Mouse (Mus musculus): ENCODE measurements around the gene Adra1d.

Gene Adra1d

GRCm38 (mm10) chr2:131561891-131562585 lies at the start of gene Adra1d:
Gene Adra1d (minus strand): TSS chr2:131562283.
- in situ Hi-C loops (cut with MboI) = no loop called here

GRCm38 (mm10) chr2:131601881-131602280 lies 39.8 kb upstream of the Adra1d start:
- in situ Hi-C loops (cut with MboI) = no loop called here

GRCm38 (mm10) chr2:131594871-131595270 lies 32.8 kb upstream of the Adra1d start:
- in situ Hi-C loops (cut with MboI) = no loop called here

GRCm38 (mm10) chr2:131587521-131587920 lies 25.4 kb upstream of the Adra1d start:
- in situ Hi-C loops (cut with MboI) = no loop called here

- in situ Hi-C loops (cut with MboI) = no loop called here
These were observed 19.4 kb upstream of the Adra1d start for GRCm38 (mm10) chr2:131581506-131581905.

- in situ Hi-C loops (cut with MboI) = no loop called here
These were observed 571 bp upstream of the Adra1d start for GRCm38 (mm10) chr2:131562586-131563122.

DNA sequence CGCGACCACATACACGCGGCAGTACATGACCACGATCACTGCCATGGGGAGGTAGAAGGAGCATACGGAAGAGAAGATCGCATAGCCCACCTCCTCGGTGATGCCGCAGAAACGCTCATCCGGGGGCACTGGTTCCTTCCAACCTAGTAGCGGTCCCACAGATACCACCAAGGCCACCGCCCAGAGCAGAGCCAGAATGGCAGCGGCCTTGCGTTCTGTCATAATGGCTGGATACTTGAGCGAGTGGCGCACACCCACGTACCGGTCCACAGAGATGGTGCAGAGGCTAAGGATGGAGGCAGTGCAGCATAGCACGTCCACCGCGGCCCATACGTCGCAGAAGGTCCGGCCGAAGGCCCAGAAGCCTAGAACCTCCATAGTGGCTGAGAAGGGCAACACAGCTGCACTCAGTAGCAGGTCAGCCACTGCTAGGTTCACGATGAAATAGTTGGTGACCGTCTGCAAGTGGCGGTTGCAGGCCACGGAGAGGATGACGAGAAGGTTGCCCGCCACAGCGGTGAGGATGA lies 676 bp downstream of the Adra1d start:
- in situ Hi-C loops (cut with MboI) = no loop called here

DNA sequence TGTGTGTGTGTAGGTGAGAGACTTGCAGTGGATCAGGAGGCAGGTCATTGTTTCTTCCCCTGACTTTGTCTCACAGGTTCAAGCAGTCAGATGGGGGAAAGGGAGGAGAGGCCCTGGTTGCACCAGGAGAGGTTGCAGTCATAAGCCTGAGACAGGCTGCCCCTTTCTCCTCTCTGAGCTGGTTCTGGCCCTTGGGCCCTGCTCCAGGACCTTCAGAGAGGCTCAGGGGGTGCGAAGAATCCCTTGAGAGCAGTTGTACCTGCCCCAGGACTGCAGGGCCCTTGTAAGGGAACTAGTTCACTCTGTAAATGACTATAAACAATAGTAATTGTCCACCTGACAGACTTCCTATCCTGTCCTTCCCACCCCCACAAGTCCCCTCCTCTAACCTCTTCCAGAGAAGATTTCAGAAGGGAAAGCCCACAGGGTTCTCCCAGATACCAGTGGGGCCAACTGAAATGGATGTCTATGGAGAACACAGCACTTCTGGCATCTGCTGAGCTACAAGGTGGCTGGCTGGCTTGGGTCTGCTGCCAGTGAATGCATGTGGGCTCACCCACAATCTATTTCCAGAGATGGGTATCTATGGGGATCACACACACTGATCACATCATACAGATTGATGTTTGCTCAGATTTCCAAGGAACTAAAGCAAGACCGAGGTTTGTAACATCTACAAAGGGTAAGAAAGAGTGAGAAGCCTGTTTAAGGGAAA lies 1.7 kb downstream of the Adra1d start:
- in situ Hi-C loops (cut with MboI) = no loop called here

DNA sequence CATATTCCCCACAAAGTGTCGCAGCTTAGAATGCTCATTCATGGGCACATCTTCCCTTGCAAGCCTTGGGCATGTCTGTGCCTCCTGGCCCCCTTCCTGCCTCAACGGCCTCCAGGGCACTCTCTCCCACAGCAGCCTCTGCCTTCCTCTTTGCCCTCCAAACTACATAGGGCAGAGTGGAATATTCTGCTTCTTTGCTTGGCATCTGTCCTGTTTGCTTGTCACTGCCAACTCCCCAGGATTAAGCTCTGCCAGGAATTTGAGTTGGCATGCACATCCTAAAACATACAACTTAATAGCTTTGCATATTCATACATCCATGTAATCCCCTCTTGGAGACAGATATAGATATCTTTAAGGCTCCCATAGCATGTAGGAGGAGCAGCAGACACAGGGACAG lies 4.2 kb downstream of the Adra1d start:
- in situ Hi-C loops (cut with MboI) = no loop called here

GRCm38 (mm10) chr2:131552736-131553400 lies 9.2 kb downstream of the Adra1d start:
- in situ Hi-C loops (cut with MboI) = no loop called here

GRCm38 (mm10) chr2:131551701-131552620 lies 10.1 kb downstream of the Adra1d start:
- in situ Hi-C loops (cut with MboI) = no loop called here

GRCm38 (mm10) chr2:131550906-131551305 lies 11.2 kb downstream of the Adra1d start:
- in situ Hi-C loops (cut with MboI) = no loop called here

DNA sequence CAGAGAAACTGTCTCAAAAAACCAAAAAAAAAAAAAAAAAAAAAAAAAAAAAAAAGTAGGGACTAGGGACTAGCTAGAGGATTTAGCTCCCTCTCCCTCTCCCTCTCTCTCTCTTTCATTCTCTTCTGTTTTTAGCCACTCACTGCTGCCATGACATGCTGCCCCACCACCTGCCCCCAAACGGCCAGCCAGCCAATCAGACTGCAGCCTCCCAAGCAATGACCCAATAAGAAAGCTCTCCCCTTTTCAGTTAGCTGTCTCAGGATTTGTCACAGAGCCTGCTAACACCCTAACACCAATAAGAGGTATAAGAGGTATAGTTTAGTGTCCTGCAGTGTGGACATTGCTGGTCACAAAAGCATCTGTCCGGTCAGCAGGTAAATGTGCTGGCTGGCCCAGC lies 11.6 kb downstream of the Adra1d start:
- in situ Hi-C loops (cut with MboI) = no loop called here

DNA sequence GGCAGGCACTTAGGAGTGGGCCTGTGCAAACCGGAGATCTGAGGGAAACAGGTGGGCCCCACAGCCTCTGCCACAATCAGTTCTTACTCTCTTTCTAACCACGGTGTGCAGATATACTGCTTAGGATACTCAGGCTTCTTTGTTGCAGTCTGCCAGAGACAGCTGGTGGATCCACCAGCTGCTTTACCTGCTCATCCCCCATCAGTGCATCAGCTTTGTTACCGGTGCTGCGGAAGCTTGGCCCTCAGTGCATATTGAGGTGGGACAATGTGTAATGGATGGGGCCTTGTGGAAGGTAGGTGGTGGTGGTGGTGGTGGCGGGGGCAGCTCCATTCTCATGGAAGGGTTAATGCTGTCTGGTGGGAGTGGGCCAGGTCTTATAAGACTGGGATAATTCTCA lies 13.0 kb downstream of the Adra1d start:
- in situ Hi-C loops (cut with MboI) = no loop called here

GRCm38 (mm10) chr2:131548330-131548729 lies 13.8 kb downstream of the Adra1d start:
- in situ Hi-C loops (cut with MboI) = no loop called here

DNA sequence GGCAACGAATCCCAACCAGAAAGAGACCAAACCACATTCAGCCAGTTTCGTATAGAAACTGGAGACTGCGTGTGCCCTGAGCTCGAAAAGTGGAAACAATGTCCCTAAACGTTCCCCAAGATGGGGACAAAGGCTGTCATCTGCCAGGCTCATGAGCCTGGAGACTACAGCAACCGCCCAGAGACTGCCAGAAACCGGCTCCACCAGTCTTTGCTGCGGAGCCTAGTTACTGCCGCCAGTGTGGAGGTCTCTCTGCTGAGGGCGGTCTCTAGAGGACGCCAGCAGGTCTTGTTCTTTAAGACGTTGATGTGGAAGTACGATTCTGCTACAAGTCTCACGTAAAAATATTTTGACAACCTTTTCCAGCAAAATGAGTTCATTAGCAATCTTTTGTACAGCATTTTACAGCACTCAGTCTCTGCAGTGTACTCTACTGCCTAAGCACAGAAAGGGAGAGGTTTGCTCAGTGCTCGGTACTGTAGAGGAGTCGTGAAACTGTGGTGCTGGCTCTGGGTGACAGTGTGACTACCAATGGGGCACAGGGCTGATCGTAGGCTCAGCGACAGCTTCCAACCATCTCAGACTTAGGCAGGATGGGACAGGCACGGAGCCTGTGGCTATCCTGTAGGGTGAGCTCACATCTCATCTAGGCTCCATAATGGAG lies 15.2 kb downstream of the Adra1d start:
- in situ Hi-C loops (cut with MboI) = no loop called here

DNA sequence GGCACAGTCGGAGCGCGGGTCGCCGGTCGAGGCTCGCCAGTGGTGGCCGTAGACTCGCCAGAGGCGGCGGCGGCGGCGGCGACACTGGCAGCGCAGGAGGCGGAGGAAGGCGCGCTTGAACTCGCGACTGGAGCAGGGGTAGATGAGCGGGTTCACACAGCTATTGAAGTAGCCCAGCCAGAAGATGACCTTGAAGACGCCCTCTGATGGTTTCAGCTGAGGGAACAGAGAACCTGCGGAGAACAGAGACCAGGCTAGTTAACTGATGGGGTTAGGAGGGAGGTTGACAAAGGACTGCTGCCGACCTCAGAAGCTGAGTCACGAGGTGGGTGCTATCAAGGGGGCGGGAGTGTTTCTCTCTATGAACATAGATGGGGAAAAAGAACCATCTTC lies 15.8 kb downstream of the Adra1d start:
- in situ Hi-C loops (cut with MboI) = no loop called here

GRCm38 (mm10) chr2:131545386-131546307 lies 16.4 kb downstream of the Adra1d start:
- in situ Hi-C loops (cut with MboI) = no loop called here

- in situ Hi-C loops (cut with MboI) = no loop called here
These were observed 19.6 kb downstream of the Adra1d start for GRCm38 (mm10) chr2:131542531-131542930.

GRCm38 (mm10) chr2:131541686-131542085 lies 20.4 kb downstream of the Adra1d start:
- in situ Hi-C loops (cut with MboI) = no loop called here

Data from mature B cell (primary cell).